Mouse (Mus musculus): Measurements from ENCODE around the gene Capn5. TPM values are rescaled to one million over a fixed set of nuclear protein-coding genes. Genes with fewer than 3 reads are reported as not detected.

The Capn5 gene
- total and polyA plus RNA-seq, 3 experiments: 0.04 to 0.54 TPM; not detected in 1

GRCm38 (mm10) chr7:98152400-98152799 is 25.7 kb downstream of the Capn5 start:
- H3K79me2 ChIP-seq (ENCODE audit: control insufficient read depth, insufficient read depth, low read length, poor library complexity): no peaks in the 10 kb centered on the region
- H3K36me3 ChIP-seq (ENCODE audit: control insufficient read depth in 1 of 2, insufficient read depth in 2 of 2, low read length in 2 of 2): peaks cover 0 to 5% of the 10 kb centered on the region in 2 experiments; a peak in 2 of 4 replicates
- TF ChIP-seq RCOR1 (IDR thresholded peaks at IDR 0.05; ENCODE audit: low read depth, low read length) (no peak), RAD21 (IDR thresholded peaks at IDR 0.05; ENCODE audit: low read depth, low read length) (no peak), SIN3A (IDR thresholded peaks at IDR 0.05; ENCODE audit: low read length) (no peak), E2F4 (IDR thresholded peaks at IDR 0.05; ENCODE audit: borderline replicate concordance, low read depth, low read length) (no peak)
- peaks cover 0 to 16% of the 10 kb centered on the region in 2 experiments; a peak in 3 of 4 replicates for H3K4me1 ChIP-seq (ENCODE audit: control insufficient read depth in 1 of 2, insufficient read depth in 2 of 2, low read length in 2 of 2)
- H3K9ac ChIP-seq (ENCODE audit: control insufficient read depth, low read depth, low read length, poor library complexity, severe bottlenecking): no peak overlapping the region
- no peaks in the 10 kb centered on the region for H3K9me3 ChIP-seq (replicated peaks; ENCODE audit: insufficient read depth, low read length)
- no peak overlapping the region for H3K4me3 ChIP-seq (ENCODE audit: control insufficient read depth in 1 of 2, insufficient read depth in 1 of 2, low read depth in 2 of 2, low read length in 2 of 2)
- no peaks in the 10 kb centered on the region for H3K27me3 ChIP-seq (ENCODE audit: control insufficient read depth in 1 of 2, insufficient read depth in 2 of 2, low read length in 2 of 2)
- no peak for DNase-seq (ENCODE audit: low read depth, low spot score)
- no peak overlapping the region for H3K27ac ChIP-seq (ENCODE audit: control insufficient read depth, low read depth, low read length)

DNA sequence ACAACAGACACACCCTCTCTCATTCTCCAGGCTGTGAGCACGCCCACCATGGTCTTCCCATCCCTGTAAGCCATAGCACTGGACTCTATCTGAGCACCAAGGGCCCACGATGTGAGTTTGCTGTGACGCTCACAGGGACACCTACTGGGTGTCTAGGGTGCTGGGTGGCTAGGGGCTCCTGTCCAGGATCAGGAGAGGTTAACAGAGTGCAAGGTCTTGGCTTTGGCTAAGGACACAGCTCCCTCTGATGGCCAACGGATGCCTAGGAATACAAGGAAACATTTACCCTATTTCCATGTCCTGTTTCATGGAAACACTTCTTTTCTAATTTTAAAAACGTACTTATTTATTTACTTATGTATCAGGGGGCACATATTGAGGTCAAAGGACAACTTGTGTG is 27.5 kb downstream of the Capn5 start:
- Histone ChIP-seq H3K79me2 (ENCODE audit: control insufficient read depth, insufficient read depth, low read length, poor library complexity) (no peaks in the 10 kb centered on the region), H3K36me3 (ENCODE audit: control insufficient read depth in 1 of 2, insufficient read depth in 2 of 2, low read length in 2 of 2) (no peaks in the 10 kb centered on the region), H3K9me3 (replicated peaks; ENCODE audit: insufficient read depth, low read length) (no peaks in the 10 kb centered on the region), H3K4me3 (ENCODE audit: control insufficient read depth in 1 of 2, insufficient read depth in 1 of 2, low read depth in 2 of 2, low read length in 2 of 2) (no peak overlapping the region), H3K27ac (ENCODE audit: control insufficient read depth, low read depth, low read length) (no peak overlapping the region), H3K9ac (ENCODE audit: control insufficient read depth, low read depth, low read length, poor library complexity, severe bottlenecking) (no peak overlapping the region), H3K27me3 (ENCODE audit: control insufficient read depth in 1 of 2, insufficient read depth in 2 of 2, low read length in 2 of 2) (no peaks in the 10 kb centered on the region), H3K4me1 (ENCODE audit: control insufficient read depth in 1 of 2, insufficient read depth in 2 of 2, low read length in 2 of 2) (peaks cover 0 to under 1% of the 10 kb centered on the region in 2 experiments; a peak in 1 of 4 replicates)
- TF ChIP-seq SMC3 (IDR thresholded peaks at IDR 0.05; ENCODE audit: low read depth, low read length) (no peak), JUND (IDR thresholded peaks at IDR 0.05; ENCODE audit: low read depth, low read length) (no peak), CTCF (IDR thresholded peaks at IDR 0.05 in 2 of 3, conservative IDR thresholded peaks at IDR 0.05 in 1 of 3; ENCODE audit: control insufficient read depth in 1 of 3, insufficient read depth in 1 of 3, low read depth in 2 of 3, low read length in 3 of 3, poor library complexity in 1 of 3, severe bottlenecking in 1 of 3) (peak in 2 of 3 experiments; percentile 15 to 18; a peak in 2 of 6 replicates), TBP (IDR thresholded peaks at IDR 0.05; ENCODE audit: low read depth, low read length) (no peak), USF1 (IDR thresholded peaks at IDR 0.05; ENCODE audit: low read depth, low read length) (no peak), USF2 (IDR thresholded peaks at IDR 0.05; ENCODE audit: borderline replicate concordance in 1 of 2, insufficient read depth in 1 of 2, low read depth in 1 of 2, low read length in 2 of 2) (no peak), EP300 (IDR thresholded peaks at IDR 0.05; ENCODE audit: low read depth in 1 of 2, low read length in 2 of 2) (no peak), GABPA (IDR thresholded peaks at IDR 0.05; ENCODE audit: low read depth, low read length) (no peak), ZC3H11A (IDR thresholded peaks at IDR 0.05; ENCODE audit: low read depth, low read length) (no peak), UBTF (IDR thresholded peaks at IDR 0.05; ENCODE audit: borderline replicate concordance, insufficient read depth, low read depth, low read length) (no peak), RAD21 (IDR thresholded peaks at IDR 0.05; ENCODE audit: low read depth, low read length) (peak; percentile 3)
- DNase-seq (ENCODE audit: low read depth, low spot score): no peak

- no peaks in the 10 kb centered on the region for H3K4me1 ChIP-seq (ENCODE audit: control insufficient read depth in 1 of 2, insufficient read depth in 2 of 2, low read length in 2 of 2)
Observed at GRCm38 (mm10) chr7:98149802-98150201, 28.3 kb downstream of the Capn5 start.

More at GRCm38 (mm10) chr7:98149802-98150201, 28.3 kb downstream of the Capn5 start:
- no peaks in the 10 kb centered on the region for H3K79me2 ChIP-seq (ENCODE audit: control insufficient read depth, insufficient read depth, low read length, poor library complexity)
- H3K4me3 ChIP-seq (ENCODE audit: control insufficient read depth in 1 of 2, insufficient read depth in 1 of 2, low read depth in 2 of 2, low read length in 2 of 2): no peak overlapping the region
- DNase-seq (ENCODE audit: low read depth, low spot score): no peak
- no peak for TF ChIP-seq ZNF384 (IDR thresholded peaks at IDR 0.05; ENCODE audit: low read depth, low read length)
- TF ChIP-seq RAD21 (IDR thresholded peaks at IDR 0.05; ENCODE audit: low read depth, low read length): no peak
- no peak for TF ChIP-seq TBP (IDR thresholded peaks at IDR 0.05; ENCODE audit: low read depth, low read length)
- no peak for TF ChIP-seq ZKSCAN1 (IDR thresholded peaks at IDR 0.05; ENCODE audit: low read depth, low read length)
- TF ChIP-seq NRF1 (IDR thresholded peaks at IDR 0.05; ENCODE audit: insufficient read depth, low read depth, low read length, poor library complexity, severe bottlenecking): no peak
- no peak for TF ChIP-seq MAX (IDR thresholded peaks at IDR 0.05; ENCODE audit: low read length)
- TF ChIP-seq UBTF (IDR thresholded peaks at IDR 0.05; ENCODE audit: borderline replicate concordance, insufficient read depth, low read depth, low read length): no peak
- TF ChIP-seq E2F4 (IDR thresholded peaks at IDR 0.05; ENCODE audit: borderline replicate concordance, low read depth, low read length): no peak
- no peak for TF ChIP-seq POLR2A (IDR thresholded peaks at IDR 0.05; ENCODE audit: control insufficient read depth in 1 of 2, insufficient read depth in 1 of 2, low read depth in 1 of 2, low read length in 2 of 2, poor library complexity in 1 of 2)
- no peak for TF ChIP-seq GATA1 (IDR thresholded peaks at IDR 0.05; ENCODE audit: low read depth, low read length)
- TF ChIP-seq KAT2A (conservative IDR thresholded peaks at IDR 0.05; ENCODE audit: low read depth, low read length): no peak
- no peak for TF ChIP-seq HCFC1 (IDR thresholded peaks at IDR 0.05; ENCODE audit: low read depth, low read length)
- no peak for TF ChIP-seq ETS1 (IDR thresholded peaks at IDR 0.05; ENCODE audit: low read depth, low read length)
- TF ChIP-seq RCOR1 (IDR thresholded peaks at IDR 0.05; ENCODE audit: low read depth, low read length): no peak
- no peak for TF ChIP-seq ZMIZ1 (IDR thresholded peaks at IDR 0.05; ENCODE audit: low read depth, low read length)
- no peaks in the 10 kb centered on the region for H3K36me3 ChIP-seq (ENCODE audit: control insufficient read depth in 1 of 2, insufficient read depth in 2 of 2, low read length in 2 of 2)
- no peak overlapping the region for H3K27ac ChIP-seq (ENCODE audit: control insufficient read depth, low read depth, low read length)
- H3K9ac ChIP-seq (ENCODE audit: control insufficient read depth, low read depth, low read length, poor library complexity, severe bottlenecking): no peak overlapping the region
- no peaks in the 10 kb centered on the region for H3K9me3 ChIP-seq (replicated peaks; ENCODE audit: insufficient read depth, low read length)
- no peaks in the 10 kb centered on the region for H3K27me3 ChIP-seq (ENCODE audit: control insufficient read depth in 1 of 2, insufficient read depth in 2 of 2, low read length in 2 of 2)

Data from MEL (cell line).